Mouse (Mus musculus) CH12.LX (cell line): ENCODE results near the gene Ptpn14. TPM values are rescaled to one million over a fixed set of nuclear protein-coding genes. Genes with fewer than 3 reads are reported as not detected.

Source experiments
- DNase-seq: peaks from one replicate; pipeline ENCODE4 v3.0.0-alpha.2; 2013; ENCODE audit errors: extremely low read depth
- H3K27ac ChIP-seq: 2 replicates; pipeline ENCODE4 v1.5.1; 2012; ENCODE audit warnings: low read depth, mild to moderate bottlenecking, control low read depth, moderate library complexity; ENCODE audit not compliant: insufficient read depth
- H3K27me3 ChIP-seq: replicated peaks from 2 replicates; pipeline ENCODE3; 2012; ENCODE audit warnings: inconsistent platforms
- H3K36me3 ChIP-seq, 2 experiments: replicated peaks in 1 of 2; 2 replicates each; pipeline versions ENCODE3 to v1.6.1; 2012; ENCODE audit warnings: inconsistent platforms in 1 of 2, low read length in 1 of 2, mild to moderate bottlenecking in 1 of 2, mixed read lengths in 1 of 2, moderate library complexity in 1 of 2; ENCODE audit not compliant: control insufficient read depth in 1 of 2, insufficient read depth in 1 of 2
- H3K4me1 ChIP-seq, 2 experiments: 2 replicates each; pipeline ENCODE4 v1.6.1; 2012; ENCODE audit warnings: inconsistent platforms in 1 of 2, moderate library complexity in 1 of 2; ENCODE audit not compliant: insufficient read depth in 2 of 2, control insufficient read depth in 1 of 2
- H3K4me2 ChIP-seq: 2 replicates; pipeline ENCODE4 v1.6.1; 2012; ENCODE audit warnings: low read depth, mild to moderate bottlenecking, control low read depth; ENCODE audit not compliant: poor library complexity, insufficient read depth, severe bottlenecking
- H3K4me3 ChIP-seq, 3 experiments: fragments of 150-350 bp in 1 of 3; sonication (generic) in 1 of 3; replicated peaks in 1 of 3; 2 replicates each; pipeline versions ENCODE3 to v1.5.1; 2011 to 2012; ENCODE audit warnings: low read depth in 2 of 3, low read length in 2 of 3, mild to moderate bottlenecking in 2 of 3, moderate library complexity in 2 of 3, control low read depth in 1 of 3, improper control_type of control experiment in 1 of 3, inconsistent platforms in 1 of 3, mixed read lengths in 1 of 3; ENCODE audit not compliant: poor library complexity in 1 of 3
- H3K79me2 ChIP-seq: replicated peaks from 2 replicates; pipeline ENCODE4 v1.6.1; 2012; ENCODE audit warnings: mild to moderate bottlenecking, moderate library complexity; ENCODE audit not compliant: control insufficient read depth, poor library complexity, insufficient read depth, severe bottlenecking; ENCODE audit errors: extremely low read depth
- H3K9ac ChIP-seq: 2 replicates; pipeline ENCODE4 v1.6.1; 2012; ENCODE audit warnings: low read depth, mild to moderate bottlenecking, control low read depth, moderate library complexity; ENCODE audit not compliant: insufficient read depth
- H3K9me3 ChIP-seq: replicated peaks from 2 replicates; pipeline ENCODE3; 2012; ENCODE audit warnings: low read length, inconsistent platforms, mixed read lengths
- BHLHE40 ChIP-seq: IDR thresholded peaks from 2 replicates; pipeline ENCODE4 v1.6.1; 2011; ENCODE audit warnings: mild to moderate bottlenecking, low read depth, low read length, improper control_type of control experiment
- CHD1 ChIP-seq: IDR thresholded peaks from 2 replicates; pipeline ENCODE4 v1.6.1; 2012; ENCODE audit warnings: low read depth, low read length, improper control_type of control experiment, inconsistent platforms
- CHD2 ChIP-seq: IDR thresholded peaks from 2 replicates; pipeline ENCODE4 v1.6.1; 2011; ENCODE audit warnings: low read length, improper control_type of control experiment
- ELF1 ChIP-seq: IDR thresholded peaks from 2 replicates; pipeline ENCODE4 v1.6.1; 2014; ENCODE audit warnings: low read depth, mild to moderate bottlenecking, inconsistent platforms, low read length, improper control_type of control experiment
- EP300 ChIP-seq: IDR thresholded peaks from 2 replicates; pipeline ENCODE4 v1.6.1; 2011; ENCODE audit warnings: low read length, improper control_type of control experiment
- GABPA ChIP-seq: IDR thresholded peaks from 2 replicates; pipeline ENCODE4 v1.6.1; 2012; ENCODE audit warnings: low read depth, low read length, improper control_type of control experiment, inconsistent platforms; ENCODE audit not compliant: insufficient replicate concordance
- HCFC1 ChIP-seq: IDR thresholded peaks from 2 replicates; pipeline ENCODE4 v1.6.1; 2012; ENCODE audit warnings: low read depth, mild to moderate bottlenecking, inconsistent platforms, low read length, improper control_type of control experiment
- IRF4 ChIP-seq: IDR thresholded peaks from 2 replicates; pipeline ENCODE4 v1.6.1; 2014; ENCODE audit warnings: low read depth, mild to moderate bottlenecking, inconsistent platforms, low read length, improper control_type of control experiment
- JUN ChIP-seq: IDR thresholded peaks from 2 replicates; pipeline ENCODE4 v1.6.1; 2011; ENCODE audit warnings: low read depth, mild to moderate bottlenecking, low read length, improper control_type of control experiment, moderate library complexity; ENCODE audit not compliant: insufficient read depth
- MAFK ChIP-seq: IDR thresholded peaks from 2 replicates; pipeline ENCODE4 v1.6.1; 2011; ENCODE audit warnings: low read length, improper control_type of control experiment; ENCODE audit not compliant: insufficient replicate concordance
- MEF2A ChIP-seq: IDR thresholded peaks from 2 replicates; pipeline ENCODE4 v1.6.1; 2014; ENCODE audit warnings: low read depth, mild to moderate bottlenecking, inconsistent platforms, low read length, improper control_type of control experiment, borderline replicate concordance
- NRF1 ChIP-seq: IDR thresholded peaks from 2 replicates; pipeline ENCODE4 v1.6.1; 2014; ENCODE audit warnings: low read depth, mild to moderate bottlenecking, inconsistent platforms, low read length, improper control_type of control experiment, moderate library complexity
- POLR2AphosphoS2 ChIP-seq: IDR thresholded peaks from 2 replicates; pipeline ENCODE4 v1.6.1; 2011; ENCODE audit warnings: low read depth, low read length, improper control_type of control experiment
- RCOR1 ChIP-seq: conservative IDR thresholded peaks from 2 replicates; pipeline ENCODE4 v1.6.1; 2012; ENCODE audit warnings: low read depth, mild to moderate bottlenecking, inconsistent platforms, low read length, improper control_type of control experiment
- SMC3 ChIP-seq: IDR thresholded peaks from 2 replicates; pipeline ENCODE4 v1.6.1; 2011; ENCODE audit warnings: low read depth, low read length, improper control_type of control experiment
- TBP ChIP-seq: conservative IDR thresholded peaks from 2 replicates; pipeline ENCODE4 v1.6.1; 2011; ENCODE audit warnings: low read depth, low read length, improper control_type of control experiment
- TCF12 ChIP-seq: IDR thresholded peaks from 2 replicates; pipeline ENCODE4 v1.6.1; 2014; ENCODE audit warnings: low read depth, mild to moderate bottlenecking, inconsistent platforms, low read length, improper control_type of control experiment
- USF2 ChIP-seq: conservative IDR thresholded peaks from 2 replicates; pipeline ENCODE4 v1.6.1; 2011; ENCODE audit warnings: low read depth, low read length, improper control_type of control experiment
- ZC3H11A ChIP-seq: IDR thresholded peaks from 2 replicates; pipeline ENCODE4 v1.6.1; 2012; ENCODE audit warnings: low read depth, mild to moderate bottlenecking, inconsistent platforms, low read length, improper control_type of control experiment
- ZKSCAN1 ChIP-seq: IDR thresholded peaks from 2 replicates; pipeline ENCODE4 v1.6.1; 2012; ENCODE audit warnings: low read depth, inconsistent platforms, low read length, improper control_type of control experiment, borderline replicate concordance
- ZMIZ1 ChIP-seq: IDR thresholded peaks from 2 replicates; pipeline ENCODE4 v1.6.1; 2012; ENCODE audit warnings: low read depth, mild to moderate bottlenecking, inconsistent platforms, low read length, improper control_type of control experiment
- dilution Hi-C: fragments of 300-500 bp; cut with MboI; formaldehyde crosslinking; loops from 2 replicates; pipeline ENCODE4 v1.14.3; 2020; ENCODE audit warnings: low sequenced_read_pairs; ENCODE audit not compliant: extremely low pct_unique_long_range_greater_than_20kb, extremely low pct_ligation_motif_present
- in situ Hi-C: fragments of 300-500 bp; cut with MboI; formaldehyde crosslinking; loops from 3 replicates; pipeline ENCODE4 v1.14.3; 2019; ENCODE audit warnings: low sequenced_read_pairs, low pct_ligation_motif_present, low pct_unique_long_range_greater_than_20kb, mixed read lengths
- polyA plus RNA-seq: library from polyadenylated mRNA; unstranded; fragments of >175 nt; gene quantifications from 2 replicates; pipeline ENCODE4 v1.2.1, GENCODE M21; 2012; ENCODE audit warnings: low read depth; ENCODE audit not compliant: insufficient read length
- total RNA-seq, 2 experiments: library from RNA; depleted of rRNA; stranded (reverse); fragments of 300-350 nt in 1 of 2; fragments of >200 nt in 1 of 2; gene quantifications; 2 replicates each; pipeline ENCODE4 v1.2.3; 2012 to 2014

Ptpn14 gene
- total and polyA plus RNA-seq, 3 experiments = under 0.01 to 0.10 TPM; not detected in 1

GRCm38 (mm10) chr1:189694391-189694790, 33.7 kb upstream of the Ptpn14 start:
- peaks cover 0 to under 1% of the 10 kb centered on the region in 2 experiments; a peak in 1 of 4 replicates for H3K4me1 ChIP-seq
- TF ChIP-seq CHD2 = no peak
- no peak for TF ChIP-seq TCF12
- no peak for TF ChIP-seq MEF2A
- TF ChIP-seq EP300 = no peak
- TF ChIP-seq BHLHE40 = no peak
- TF ChIP-seq RCOR1 = no peak
- TF ChIP-seq MAFK = no peak
- TF ChIP-seq SMC3 = no peak
- TF ChIP-seq ZMIZ1 = no peak
- no peak for TF ChIP-seq NRF1
- no peak for TF ChIP-seq IRF4
- no peak for TF ChIP-seq JUN
- no peak for TF ChIP-seq GABPA
- TF ChIP-seq POLR2AphosphoS2 = no peak
- TF ChIP-seq ELF1 = no peak
- no peak for TF ChIP-seq ZC3H11A
- TF ChIP-seq TBP = no peak
- no peak for TF ChIP-seq CHD1
- TF ChIP-seq ZKSCAN1 = no peak
- TF ChIP-seq, all 38 proteins: peak for 0
- dilution Hi-C loops (no loop called here), in situ Hi-C loops (no loop called here)
- no peaks in the 10 kb centered on the region for H3K79me2 ChIP-seq
- no peak overlapping the region for H3K9ac ChIP-seq
- H3K9me3 ChIP-seq = no peaks in the 10 kb centered on the region
- peaks cover 10% of the 10 kb centered on the region for H3K27me3 ChIP-seq
- H3K36me3 ChIP-seq = no peaks in the 10 kb centered on the region
- H3K4me2 ChIP-seq = no peak overlapping the region
- no peak for DNase-seq
- H3K4me3 ChIP-seq = no peak overlapping the region
- no peak overlapping the region for H3K27ac ChIP-seq

- Histone ChIP-seq H3K27ac (no peak overlapping the region), H3K9ac (no peak overlapping the region), H3K79me2 (no peaks in the 10 kb centered on the region), H3K4me2 (no peak overlapping the region), H3K4me3 (no peak overlapping the region), H3K9me3 (no peaks in the 10 kb centered on the region), H3K27me3 (peaks cover 8% of the 10 kb centered on the region), H3K4me1 (no peaks in the 10 kb centered on the region), H3K36me3 (no peaks in the 10 kb centered on the region)
- no peak for DNase-seq
- dilution Hi-C loops = no loop called here
- in situ Hi-C loops = no loop called here
- TF ChIP-seq HCFC1 = no peak
- no peak for TF ChIP-seq CHD1
- no peak for TF ChIP-seq USF2
Observed at GRCm38 (mm10) chr1:189695321-189695720, 32.7 kb upstream of the Ptpn14 start.
